Mouse (Mus musculus) lung, adult 2 months (tissue): ENCODE measurements around the gene Dnmt3l. TPM values are rescaled to one million over a fixed set of nuclear protein-coding genes. Genes with fewer than 3 reads are reported as not detected.
"Not testable (repeated sequence)": the region's sequence is repeated elsewhere in the genome, so short reads cannot be mapped to it uniquely, and the experiment has no call there.

Source experiments
- DNase-seq: peaks from one replicate; pipeline ENCODE4 v3.0.0; 2022
- H3K4me1 ChIP-seq: fragments of 200-500 bp; 2 replicates; pipeline ENCODE4 v1.6.1; 2011; ENCODE audit warnings: low read length; ENCODE audit not compliant: control insufficient read depth, insufficient read depth
- H3K4me3 ChIP-seq: fragments of 200-500 bp; replicated peaks from 2 replicates; pipeline ENCODE3; 2011; ENCODE audit warnings: low read depth, mild to moderate bottlenecking, control low read depth, low read length; ENCODE audit errors: extremely low read depth
- CTCF ChIP-seq: fragments of 200-500 bp; IDR thresholded peaks from 2 replicates; pipeline ENCODE4 v1.5.1; 2011; ENCODE audit warnings: mild to moderate bottlenecking, low read length, control low read depth; ENCODE audit not compliant: insufficient read depth
- POLR2A ChIP-seq: fragments of 200-500 bp; IDR thresholded peaks from 2 replicates; pipeline ENCODE4 v1.6.1; 2011; ENCODE audit warnings: low read depth, mild to moderate bottlenecking, control low read depth, low read length, borderline replicate concordance; ENCODE audit errors: extremely low read depth
- WGBS: fragments of 180-500 bp; shearing (Covaris S2); methylation state at CpG from one replicate; pipeline ENCODE4 v1.1.7; 2018; 5-methylcytosine and 5-hydroxymethylcytosine counted together
- polyA plus RNA-seq: library from polyadenylated mRNA; depleted of rRNA; stranded (reverse); fragments of >200 nt; gene quantifications from 2 replicates; pipeline ENCODE4 v1.2.3, GENCODE M21; 2012

Gene Dnmt3l
- polyA plus RNA-seq, 1 experiment, result 0.64 TPM

- under 1% methylated on average over 9 of the region's 9 CpGs for WGBS
- Histone ChIP-seq H3K4me1 (peaks cover 3% of the 10 kb centered on the region; the same call in 1 of the 2 replicates), H3K4me3 (peak within 1 kb of the TSS; percentile 92)
- TF ChIP-seq CTCF (no peak), POLR2A (no peak)
- DNase-seq, result no peak
These were observed 31.8 kb upstream of the Dnmt3l start, which contains the start of gene Pfkl for GRCm38 (mm10) chr10:78009945-78010293. TSS of gene Pfkl (minus strand) at chr10:78010083.

DNA sequence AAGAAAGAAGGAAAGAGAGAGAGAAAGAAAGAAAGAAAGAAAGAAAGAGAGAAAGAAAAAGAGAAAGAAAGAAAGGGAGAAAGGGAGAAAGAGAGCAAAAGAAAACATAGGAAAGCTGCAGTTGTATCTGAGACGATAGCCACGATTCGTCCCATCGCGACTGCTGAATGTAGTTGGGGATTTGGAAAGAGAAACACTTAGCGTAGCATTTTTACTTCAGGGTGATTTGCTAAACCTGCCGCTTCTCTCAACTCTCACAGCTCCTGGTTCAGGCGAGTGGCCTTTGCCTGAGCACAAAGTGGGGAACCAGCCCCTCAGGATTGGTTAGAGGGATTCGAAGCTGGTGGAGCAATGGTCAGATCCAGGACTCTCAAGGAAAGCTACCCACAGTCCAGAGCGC is 31.4 kb upstream of the Dnmt3l start:
- peak overlapping the region; percentile 0 for H3K4me3 ChIP-seq
- TF ChIP-seq POLR2A (no peak), CTCF (no peak)
- WGBS, result 14% methylated on average over 10 of the region's 10 CpGs
- DNase-seq, result peak; percentile 16
- H3K4me1 ChIP-seq, result peaks cover 3% of the 10 kb centered on the region; the same call in 1 of the 2 replicates

GRCm38 (mm10) chr10:78011116-78011515 is 30.6 kb upstream of the Dnmt3l start:
- DNase-seq, H3K4me3 ChIP-seq, H3K4me1 ChIP-seq: not testable (repeated sequence)
- WGBS, result 86% methylated on average over 5 of the region's 5 CpGs

DNA sequence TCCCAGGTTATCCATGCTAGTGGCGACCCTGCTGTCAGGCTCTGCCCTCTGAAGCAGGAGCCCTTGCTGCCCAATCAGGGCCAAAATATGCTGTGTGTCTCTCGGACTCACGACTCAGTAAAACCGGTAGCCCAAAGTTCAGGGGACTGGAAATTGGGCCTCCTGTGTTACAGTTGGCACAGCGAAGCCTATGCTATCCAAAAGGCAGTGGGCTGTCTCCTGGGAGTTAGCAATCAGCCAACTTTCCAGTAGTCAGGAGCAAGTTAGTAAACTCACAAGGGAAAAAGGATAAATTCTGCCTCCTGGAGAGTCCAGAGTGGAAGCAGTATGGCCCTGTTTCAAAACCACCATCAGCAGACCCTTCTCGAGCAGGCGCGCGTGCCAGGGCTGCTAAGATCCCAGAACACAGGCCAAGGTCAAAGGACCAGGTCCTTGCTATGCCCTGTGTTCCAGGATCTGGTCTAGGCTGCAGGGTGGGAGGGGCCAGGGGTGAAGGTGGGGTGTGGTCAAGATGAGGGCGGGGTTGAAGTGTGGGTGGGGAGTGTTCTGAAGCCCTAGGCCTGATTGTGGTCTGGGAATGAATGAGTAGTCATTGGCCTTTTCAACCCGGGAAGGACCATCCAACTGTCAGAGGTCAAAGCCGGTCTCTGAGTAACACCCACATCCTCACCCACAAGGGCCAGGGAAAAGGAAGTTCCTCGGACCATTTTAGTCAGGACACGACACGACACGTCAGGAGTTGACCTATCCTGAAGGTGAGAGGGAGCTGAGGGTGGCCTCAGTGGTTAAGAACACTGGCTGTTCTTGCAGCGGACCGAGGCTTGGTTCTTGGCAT is 28.9 kb upstream of the Dnmt3l start:
- no peak for TF ChIP-seq POLR2A
- no peak for TF ChIP-seq CTCF
- WGBS, result 82% methylated on average over 18 of the region's 18 CpGs
- no peak for DNase-seq
- no peak overlapping the region for H3K4me3 ChIP-seq
- H3K4me1 ChIP-seq, result peaks cover 3% of the 10 kb centered on the region; the same call in 1 of the 2 replicates

GRCm38 (mm10) chr10:78015489-78015888 is 26.3 kb upstream of the Dnmt3l start:
- TF ChIP-seq POLR2A, result no peak
- no peak for TF ChIP-seq CTCF
- WGBS, result 73% methylated on average over 1 of the region's 1 CpGs
- Histone ChIP-seq H3K4me3 (no peak overlapping the region), H3K4me1 (no peaks in the 10 kb centered on the region)
- DNase-seq, result no peak

GRCm38 (mm10) chr10:78016366-78016765 is 25.4 kb upstream of the Dnmt3l start:
- WGBS, result 51% methylated on average over 5 of the region's 5 CpGs
- DNase-seq, result no peak

DNA sequence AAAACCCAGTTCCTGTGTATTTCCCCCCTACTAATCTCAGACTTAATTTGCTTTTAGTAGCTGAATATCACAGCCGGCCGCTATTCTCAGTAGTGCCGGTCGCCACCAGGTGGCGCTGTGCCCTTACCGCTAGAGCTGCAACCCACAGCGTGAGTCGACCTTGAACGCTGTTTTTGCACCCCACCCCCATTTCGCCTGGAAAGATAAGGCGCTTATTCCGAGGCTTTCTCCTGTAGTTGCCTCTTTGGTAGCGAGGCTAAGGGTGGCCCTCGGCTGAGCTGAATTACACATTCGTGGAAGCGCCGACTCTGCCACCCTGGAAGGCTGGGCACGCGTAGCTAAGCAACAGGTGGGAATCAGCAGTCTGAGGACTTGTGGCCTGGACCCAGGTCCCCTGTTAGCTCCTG is 22.9 kb upstream of the Dnmt3l start:
- TF ChIP-seq POLR2A, result no peak
- TF ChIP-seq CTCF, result peak; percentile 88
- no peak overlapping the region for H3K4me3 ChIP-seq
- no peaks in the 10 kb centered on the region for H3K4me1 ChIP-seq
- WGBS, result 18% methylated on average over 19 of the region's 19 CpGs
- DNase-seq, result peak; percentile 67

More at GRCm38 (mm10) chr10:78016366-78016765, 25.4 kb upstream of the Dnmt3l start:
- no peaks in the 10 kb centered on the region for H3K4me1 ChIP-seq
- no peak for TF ChIP-seq CTCF
- TF ChIP-seq POLR2A, result no peak
- H3K4me3 ChIP-seq, result no peak overlapping the region

DNA sequence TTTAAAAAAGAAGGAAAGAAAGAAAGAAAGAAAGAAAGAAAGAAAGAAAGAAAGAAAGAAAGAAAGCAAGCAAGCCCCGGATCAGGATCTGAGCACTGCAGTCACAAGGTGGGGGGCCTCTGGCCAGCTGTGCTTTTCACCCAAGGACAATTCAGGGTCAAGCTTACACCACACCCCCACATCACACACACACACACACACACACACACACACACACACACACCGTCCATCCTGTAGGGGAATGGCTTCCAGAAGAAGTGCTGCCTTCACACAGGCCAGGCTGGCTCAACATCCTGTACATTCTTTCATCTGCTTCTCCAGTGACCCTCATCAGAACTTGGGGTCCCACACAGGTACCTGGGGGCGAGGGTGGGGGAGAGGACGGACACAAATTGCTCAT is 22.5 kb upstream of the Dnmt3l start:
- TF ChIP-seq CTCF (no peak), POLR2A (no peak)
- Histone ChIP-seq H3K4me3 (no peak overlapping the region), H3K4me1 (no peaks in the 10 kb centered on the region)
- WGBS, result 74% methylated on average over 4 of the region's 4 CpGs
- DNase-seq, result no peak

- 95% methylated on average over 7 of the region's 11 CpGs for WGBS
- H3K4me1 ChIP-seq, H3K4me3 ChIP-seq, DNase-seq: not testable (repeated sequence)
These were observed 21.8 kb upstream of the Dnmt3l start for GRCm38 (mm10) chr10:78019984-78020383.

GRCm38 (mm10) chr10:78025453-78025852 is 16.3 kb upstream of the Dnmt3l start:
- WGBS, result 45% methylated on average over 6 of the region's 8 CpGs

More at GRCm38 (mm10) chr10:78025453-78025852, 16.3 kb upstream of the Dnmt3l start:
- DNase-seq, H3K4me3 ChIP-seq, H3K4me1 ChIP-seq: not testable (repeated sequence)
